8 mouse cellular contexts compared by ENCODE assay signal in the genomic region with DNA sequence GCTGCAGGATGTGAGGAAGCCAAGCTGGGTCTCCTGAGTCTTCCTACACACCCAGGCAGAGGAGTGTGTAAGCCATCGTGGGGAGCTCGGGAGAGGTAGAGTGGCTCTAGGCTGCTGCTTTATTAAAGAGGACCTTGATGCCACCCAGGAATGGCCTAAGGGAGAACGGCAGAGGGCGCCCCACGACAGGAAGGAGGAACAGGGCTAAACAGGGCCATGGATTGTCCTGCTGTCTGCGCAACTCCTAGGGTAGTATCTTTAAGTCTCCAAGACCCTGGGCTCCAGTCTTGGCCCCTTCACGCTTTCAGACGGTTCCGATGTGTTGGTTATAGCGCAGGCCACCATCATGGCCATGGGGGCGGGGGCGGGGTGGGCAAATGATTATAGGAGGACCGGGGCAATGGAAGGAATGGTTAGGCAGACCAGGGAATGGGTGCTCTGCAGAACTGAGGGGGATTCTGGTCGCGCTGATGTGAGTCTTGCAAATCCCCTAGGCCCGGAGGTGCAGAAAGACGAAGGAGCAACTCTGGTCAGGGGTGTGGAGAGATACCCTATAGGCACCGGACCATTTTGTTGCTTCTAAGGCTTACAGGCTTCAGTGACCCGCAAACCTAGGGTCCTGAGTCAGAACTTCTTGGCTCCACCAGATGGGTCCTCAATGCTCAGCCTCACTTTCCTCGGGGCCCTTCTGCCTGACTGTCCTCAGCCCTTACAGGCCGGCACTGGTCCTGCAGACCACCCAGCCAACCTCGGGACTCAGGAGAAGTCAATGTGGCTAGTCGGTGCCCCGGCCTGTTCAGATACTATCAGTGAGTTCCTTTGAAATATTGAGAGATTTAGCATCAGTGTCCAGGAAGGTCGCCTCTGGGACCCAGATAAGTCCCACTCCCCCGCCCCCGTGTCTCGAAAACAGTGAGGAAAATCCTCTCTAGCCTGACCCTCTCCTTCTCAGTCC. TPM values are rescaled to one million over a fixed set of nuclear protein-coding genes. Genes with fewer than 3 reads are reported as not detected.
DNase-seq lines count a peak whose midpoint lies in the region; ATAC-seq lines count a peak whose summit lies in the region.

No protein-coding gene starts in this region.

- peaks cover 9% of the 10 kb centered on the region for H3K27me3 ChIP-seq in forebrain, embryonic 11.5 days (ENCODE audit: control insufficient read depth, insufficient read depth, low read length)
- H3K27me3 ChIP-seq in hindbrain, embryonic 15.5 days: no peaks in the 10 kb centered on the region

- peaks cover 8% of the 10 kb centered on the region; the same call in 1 of the 2 replicates for H3K4me1 ChIP-seq in forebrain, embryonic 11.5 days (replicated peaks; ENCODE audit: control insufficient read depth, insufficient read depth, low read length)
- H3K4me1 ChIP-seq in hindbrain, embryonic 15.5 days (replicated peaks): peaks cover 38% of the 10 kb centered on the region

- H3K4me3 ChIP-seq in forebrain, embryonic 11.5 days (ENCODE audit: low read depth, low read length): peak overlapping the region; percentile 82
- peak overlapping the region; percentile 99 for H3K4me3 ChIP-seq in hindbrain, embryonic 15.5 days

- H3K9me3 ChIP-seq in forebrain, embryonic 11.5 days (ENCODE audit: control insufficient read depth, low read length): no peaks in the 10 kb centered on the region
- no peaks in the 10 kb centered on the region for H3K9me3 ChIP-seq in hindbrain, embryonic 15.5 days

- ATAC-seq in forebrain, embryonic 11.5 days (replicated peaks; ENCODE audit: low FRiP score): peak; percentile 16; the same call in 1 of the 2 replicates
- ATAC-seq in hindbrain, embryonic 15.5 days (ENCODE audit: low FRiP score, low read depth): peak; percentile 6; the same call in 1 of the 2 replicates

- WGBS in forebrain, embryonic 11.5 days: 34% methylated on average over 28 of the region's 28 CpGs
- WGBS in hindbrain, embryonic 15.5 days: 26% methylated on average over 28 of the region's 28 CpGs

- H3K4me2 ChIP-seq in forebrain, embryonic 11.5 days (ENCODE audit: low read depth, low read length, severe bottlenecking): peak overlapping the region; percentile 95
- H3K4me2 ChIP-seq in hindbrain, embryonic 15.5 days: peak overlapping the region; percentile 85

- peak; percentile 40 for DNase-seq in Muller cell, postnatal 12 days (ENCODE audit: inconsistent ontology term)
- DNase-seq in brain, adult 2 months (ENCODE audit: low read depth, low spot score): peak; percentile 85
- peak; percentile 78 for DNase-seq in forebrain, embryonic 11.5 days (ENCODE audit: low spot score)
- peak; percentile 73 to 75 for DNase-seq in left cerebral cortex, adult 18-20 months (ENCODE audit: low spot score in 2 of 2)
- peak; percentile 51 for DNase-seq in lung, postnatal 14 days
- peak; percentile 62 to 83 for DNase-seq in right cerebral cortex, postnatal 10 days (ENCODE audit: low spot score in 2 of 2)
- DNase-seq in spleen, postnatal 14 days (ENCODE audit: low spot score in 2 of 2): no peak

- no peaks in the 10 kb centered on the region for H3K36me3 ChIP-seq in forebrain, embryonic 11.5 days (ENCODE audit: control insufficient read depth, insufficient read depth, low read length)
- H3K36me3 ChIP-seq in hindbrain, embryonic 15.5 days: no peaks in the 10 kb centered on the region

- H3K9ac ChIP-seq in forebrain, embryonic 11.5 days (ENCODE audit: low read length): peak overlapping the region; percentile 76
- peak overlapping the region; percentile 83 for H3K9ac ChIP-seq in hindbrain, embryonic 15.5 days

- peak overlapping the region; percentile 93; the same call in 1 of the 2 replicates for H3K27ac ChIP-seq in forebrain, embryonic 11.5 days (ENCODE audit: low read depth, low read length)
- peak overlapping the region; percentile 99 for H3K27ac ChIP-seq in hindbrain, embryonic 15.5 days (replicated peaks)

RNA-seq across cellular contexts. Expression of a gene that starts 0.8 kb away (rescaled TPM):
- polyA plus RNA-seq in forebrain, embryonic 11.5 days (2014; fragmentation: Nextera tagmentation; extraction: Ambion mirVana): 1.9 and 2.0 TPM in 2 replicates
- polyA plus RNA-seq in hindbrain, embryonic 15.5 days (2015; fragmentation: Nextera tagmentation; extraction: Ambion mirVana): 6.2 TPM in 2 replicates
- total RNA-seq in left cerebral cortex, adult 18-20 months (2021): 100 to 1,000 TPM; 208 to 236 TPM

RNA-seq across cellular contexts. Expression of a gene that starts 11.7 kb away (rescaled TPM):
- polyA plus RNA-seq in forebrain, embryonic 11.5 days (2014; fragmentation: Nextera tagmentation; extraction: Ambion mirVana): 228 and 239 TPM in 2 replicates
- 598 and 652 TPM in 2 replicates for polyA plus RNA-seq in hindbrain, embryonic 15.5 days (2015; fragmentation: Nextera tagmentation; extraction: Ambion mirVana)
- 10 to 100 TPM; 81.6 to 83.0 TPM for total RNA-seq in left cerebral cortex, adult 18-20 months (2021)

RNA-seq across cellular contexts. Expression of a gene that starts 58.7 kb away (rescaled TPM):
- 86.3 and 88.3 TPM in 2 replicates for polyA plus RNA-seq in forebrain, embryonic 11.5 days (2014; fragmentation: Nextera tagmentation; extraction: Ambion mirVana)
- polyA plus RNA-seq in hindbrain, embryonic 15.5 days (2015; fragmentation: Nextera tagmentation; extraction: Ambion mirVana): 40.5 and 44.3 TPM in 2 replicates
- total RNA-seq in left cerebral cortex, adult 18-20 months (2021): 10 to 100 TPM; 20.9 to 23.0 TPM

Comparison
In these comparisons a context has a peak if more than half of its experiments do, and no peak if none do; other contexts are left out.
1. DNase-seq: peak in Muller cell, postnatal 12 days (single experiment), brain, adult 2 months (single experiment), forebrain, embryonic 11.5 days (single experiment), left cerebral cortex, adult 18-20 months (2 of 2), lung, postnatal 14 days (single experiment) and right cerebral cortex, postnatal 10 days (2 of 2); none in spleen, postnatal 14 days (0 of 2).